Mouse (Mus musculus): ENCODE measurements at regions not wholly inside any gene's neighbourhood (a gene's known extent, or its start where the extent isn't known, plus 50 kb on each side); places are given as distances from the start of the nearest gene placed in this dataset.
"Not testable (repeated sequence)": the region's sequence is repeated elsewhere in the genome, so short reads cannot be mapped to it uniquely, and the experiment has no call there.

DNA sequence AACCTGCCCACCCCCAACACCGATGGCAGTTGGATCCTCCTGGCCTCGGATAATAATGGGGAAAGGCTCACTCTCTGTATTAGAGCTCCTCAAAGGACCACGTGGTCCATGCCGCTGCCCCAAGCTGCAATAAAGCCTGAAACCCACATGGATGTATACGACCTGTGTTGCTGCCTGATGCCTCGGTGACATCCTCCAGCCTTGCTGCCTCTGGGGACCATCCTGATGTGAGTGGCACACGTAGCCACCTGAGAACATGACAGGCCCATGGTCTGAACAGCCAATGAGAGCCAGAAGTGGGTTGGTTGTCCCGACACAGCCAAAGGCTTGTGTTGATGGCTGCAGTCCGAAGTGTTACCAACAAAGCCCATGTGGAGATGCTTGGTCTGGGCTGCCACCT lies 283.4 kb upstream of the Cdh4 start:
- WGBS = 92% methylated on average over 9 of the region's 9 CpGs
- Histone ChIP-seq H3K27ac (ENCODE audit: insufficient read depth, low read length) (no peak overlapping the region), H3K4me3 (replicated peaks; ENCODE audit: insufficient read depth, low read depth, low read length) (no peak overlapping the region), H3K27me3 (ENCODE audit: control insufficient read depth, insufficient read depth, low read length) (no peaks in the 10 kb centered on the region), H3K4me1 (ENCODE audit: control insufficient read depth, insufficient read depth, low read length) (no peaks in the 10 kb centered on the region)
- no peak for DNase-seq
- TF ChIP-seq CTCF (IDR thresholded peaks at IDR 0.05; ENCODE audit: borderline replicate concordance, insufficient read depth, low read depth, low read length) (no peak), POLR2A (IDR thresholded peaks at IDR 0.05; ENCODE audit: borderline replicate concordance, insufficient read depth, low read length) (no peak)

DNA sequence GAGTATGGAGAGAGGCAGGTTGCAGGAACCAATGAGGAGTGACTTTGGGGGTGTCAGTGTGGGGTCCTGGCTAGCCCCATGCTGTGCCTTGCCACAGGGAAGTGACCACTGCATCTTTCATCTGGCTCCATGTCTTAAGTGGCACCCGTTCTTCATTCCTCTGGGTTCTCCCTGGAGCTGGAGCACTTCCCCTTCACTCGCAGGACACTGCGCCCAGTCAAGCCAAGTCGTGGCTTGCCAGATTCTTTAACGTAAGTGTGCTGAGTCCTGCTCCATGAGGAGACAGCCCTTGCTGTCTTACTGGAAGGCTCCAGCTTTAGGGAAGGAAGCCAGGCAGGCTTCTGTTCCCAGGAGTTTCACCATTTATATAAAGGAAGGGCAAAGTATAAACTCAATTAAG lies 279.1 kb upstream of the Cdh4 start:
- H3K4me1 ChIP-seq (ENCODE audit: control insufficient read depth, insufficient read depth, low read length) = no peaks in the 10 kb centered on the region
- H3K27me3 ChIP-seq (ENCODE audit: control insufficient read depth, insufficient read depth, low read length) = no peaks in the 10 kb centered on the region
- H3K4me3 ChIP-seq (replicated peaks; ENCODE audit: insufficient read depth, low read depth, low read length) = no peak overlapping the region
- DNase-seq = no peak
- 53% methylated on average over 5 of the region's 5 CpGs for WGBS
- no peak overlapping the region for H3K27ac ChIP-seq (ENCODE audit: insufficient read depth, low read length)
- no peak for TF ChIP-seq POLR2A (IDR thresholded peaks at IDR 0.05; ENCODE audit: borderline replicate concordance, insufficient read depth, low read length)
- no peak for TF ChIP-seq CTCF (IDR thresholded peaks at IDR 0.05; ENCODE audit: borderline replicate concordance, insufficient read depth, low read depth, low read length)

GRCm38 (mm10) chr2:179170157-179170556 lies 272.1 kb upstream of the Cdh4 start:
- no peak overlapping the region for H3K4me3 ChIP-seq (replicated peaks; ENCODE audit: insufficient read depth, low read depth, low read length)
- WGBS = 88% methylated on average over 6 of the region's 6 CpGs
- H3K4me1 ChIP-seq (ENCODE audit: control insufficient read depth, insufficient read depth, low read length) = no peaks in the 10 kb centered on the region
- no peaks in the 10 kb centered on the region; the same call in 1 of the 2 replicates for H3K27me3 ChIP-seq (ENCODE audit: control insufficient read depth, insufficient read depth, low read length)
- no peak for TF ChIP-seq CTCF (IDR thresholded peaks at IDR 0.05; ENCODE audit: borderline replicate concordance, insufficient read depth, low read depth, low read length)
- TF ChIP-seq POLR2A (IDR thresholded peaks at IDR 0.05; ENCODE audit: borderline replicate concordance, insufficient read depth, low read length) = no peak
- no peak for DNase-seq
- H3K27ac ChIP-seq (ENCODE audit: insufficient read depth, low read length) = no peak overlapping the region

DNA sequence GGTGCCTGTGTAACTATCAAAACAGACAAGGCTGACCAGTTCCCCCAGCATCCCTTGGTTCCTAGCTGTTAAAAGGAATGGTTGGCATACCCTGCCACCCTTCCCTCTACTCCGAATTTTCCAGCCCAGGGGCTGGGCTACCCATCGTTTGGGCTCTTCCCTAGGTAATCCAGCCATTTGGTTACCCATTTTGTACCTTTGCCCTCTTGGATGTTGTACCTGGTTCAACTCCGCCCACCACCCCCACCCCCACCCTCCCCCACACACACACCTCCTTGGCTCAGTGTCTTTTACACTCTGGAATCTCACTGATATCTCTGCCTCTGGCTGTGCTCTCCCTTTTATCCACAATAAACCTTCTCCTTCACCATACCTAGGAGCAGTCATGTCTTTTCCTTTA lies 271.6 kb upstream of the Cdh4 start:
- Histone ChIP-seq H3K27ac (ENCODE audit: insufficient read depth, low read length) (no peak overlapping the region), H3K27me3 (ENCODE audit: control insufficient read depth, insufficient read depth, low read length) (no peaks in the 10 kb centered on the region; the same call in 1 of the 2 replicates), H3K4me1 (ENCODE audit: control insufficient read depth, insufficient read depth, low read length) (no peaks in the 10 kb centered on the region), H3K4me3 (replicated peaks; ENCODE audit: insufficient read depth, low read depth, low read length) (no peak overlapping the region)
- no peak for DNase-seq
- 70% methylated on average over 3 of the region's 3 CpGs for WGBS
- no peak for TF ChIP-seq CTCF (IDR thresholded peaks at IDR 0.05; ENCODE audit: borderline replicate concordance, insufficient read depth, low read depth, low read length)
- TF ChIP-seq POLR2A (IDR thresholded peaks at IDR 0.05; ENCODE audit: borderline replicate concordance, insufficient read depth, low read length) = no peak

DNA sequence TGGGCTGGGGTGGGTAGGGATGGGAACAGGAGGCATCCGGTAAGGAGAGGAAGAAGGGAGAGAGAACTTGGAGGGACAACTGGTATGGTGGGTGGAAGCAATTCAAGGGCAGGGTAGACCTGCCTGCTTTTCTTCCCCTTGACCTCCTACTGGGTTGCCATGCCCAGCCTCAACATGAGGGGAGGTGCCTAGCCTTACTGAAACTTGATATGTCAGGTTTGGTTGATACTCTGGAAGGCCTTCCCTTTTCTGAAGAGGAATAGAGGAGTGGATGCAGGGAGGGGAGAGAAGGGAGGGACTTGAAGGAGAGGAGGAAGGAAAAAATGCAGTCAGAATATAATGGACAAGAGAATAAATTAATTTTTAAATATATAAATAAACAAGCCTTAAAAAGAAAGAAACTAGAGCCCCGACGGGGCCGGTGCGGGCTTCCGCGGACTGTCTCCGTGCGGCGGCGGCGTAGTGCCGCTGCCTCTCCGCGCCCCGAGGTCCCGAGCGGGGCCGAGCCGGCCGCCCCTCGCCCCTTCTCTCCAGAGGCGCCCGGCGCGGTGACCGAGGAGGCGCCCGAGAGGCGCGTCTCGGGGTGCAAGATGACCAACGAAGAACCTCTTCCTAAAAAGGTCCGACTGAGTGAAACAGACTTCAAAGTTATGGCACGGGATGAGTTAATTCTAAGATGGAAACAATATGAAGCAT lies 265.2 kb upstream of the Cdh4 start:
- 7% methylated on average over 35 of the region's 35 CpGs for WGBS
- H3K4me1 ChIP-seq (ENCODE audit: control insufficient read depth, insufficient read depth, low read length); H3K27me3 ChIP-seq (ENCODE audit: control insufficient read depth, insufficient read depth, low read length); H3K27ac ChIP-seq (ENCODE audit: insufficient read depth, low read length); H3K4me3 ChIP-seq (replicated peaks; ENCODE audit: insufficient read depth, low read depth, low read length); DNase-seq: not testable (repeated sequence)

DNA sequence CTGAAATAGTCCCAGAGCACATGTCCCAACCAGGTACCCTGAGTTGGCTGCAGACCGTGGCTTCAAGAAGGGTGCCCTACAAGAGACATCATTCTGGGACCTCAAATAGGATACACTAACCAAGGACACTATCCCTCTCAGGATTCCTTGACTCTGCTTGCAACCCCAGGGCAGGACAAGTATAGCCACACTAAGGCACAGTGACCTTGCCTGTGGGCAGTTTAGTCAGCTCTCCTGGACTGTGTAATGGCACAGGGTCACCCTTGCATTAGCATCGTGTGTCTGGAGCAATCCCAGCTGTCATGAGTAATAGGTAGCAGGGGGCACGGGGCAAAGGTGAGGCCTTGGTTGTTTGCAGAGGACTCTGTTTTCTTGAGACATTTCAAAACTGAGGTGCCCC lies 260.9 kb upstream of the Cdh4 start:
- no peaks in the 10 kb centered on the region for H3K4me1 ChIP-seq (ENCODE audit: control insufficient read depth, insufficient read depth, low read length)
- H3K27ac ChIP-seq (ENCODE audit: insufficient read depth, low read length) = no peak overlapping the region
- TF ChIP-seq POLR2A (IDR thresholded peaks at IDR 0.05; ENCODE audit: borderline replicate concordance, insufficient read depth, low read length) = no peak
- TF ChIP-seq CTCF (IDR thresholded peaks at IDR 0.05; ENCODE audit: borderline replicate concordance, insufficient read depth, low read depth, low read length) = no peak
- H3K4me3 ChIP-seq (replicated peaks; ENCODE audit: insufficient read depth, low read depth, low read length) = no peak overlapping the region
- DNase-seq = no peak
- WGBS = 47% methylated on average over 3 of the region's 3 CpGs
- no peaks in the 10 kb centered on the region for H3K27me3 ChIP-seq (ENCODE audit: control insufficient read depth, insufficient read depth, low read length)

DNA sequence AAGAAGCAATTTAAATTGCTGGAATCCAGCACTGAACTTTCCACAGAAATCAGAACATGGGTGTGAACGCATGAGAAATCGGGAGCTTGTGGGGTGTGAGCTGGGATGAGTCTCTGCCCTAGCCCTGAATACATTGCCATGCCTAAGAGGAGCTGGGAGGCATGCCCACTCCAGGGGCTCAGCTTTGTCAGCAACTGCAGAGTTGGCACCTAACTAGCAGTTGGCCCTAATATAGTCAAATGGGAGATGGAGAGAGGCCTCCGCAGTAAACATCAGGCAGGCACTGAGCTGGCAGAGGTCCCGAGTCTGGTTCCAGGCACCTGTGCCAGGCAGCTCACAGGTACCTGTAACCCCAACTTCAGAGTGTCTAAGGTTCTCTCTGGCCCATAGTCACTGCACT lies 260.1 kb upstream of the Cdh4 start:
- no peak for DNase-seq
- Histone ChIP-seq H3K27me3 (ENCODE audit: control insufficient read depth, insufficient read depth, low read length) (no peaks in the 10 kb centered on the region), H3K4me1 (ENCODE audit: control insufficient read depth, insufficient read depth, low read length) (no peaks in the 10 kb centered on the region), H3K27ac (ENCODE audit: insufficient read depth, low read length) (no peak overlapping the region), H3K4me3 (replicated peaks; ENCODE audit: insufficient read depth, low read depth, low read length) (no peak overlapping the region)
- WGBS = 13% methylated on average over 4 of the region's 4 CpGs
- TF ChIP-seq CTCF (IDR thresholded peaks at IDR 0.05; ENCODE audit: borderline replicate concordance, insufficient read depth, low read depth, low read length) (no peak), POLR2A (IDR thresholded peaks at IDR 0.05; ENCODE audit: borderline replicate concordance, insufficient read depth, low read length) (no peak)

DNA sequence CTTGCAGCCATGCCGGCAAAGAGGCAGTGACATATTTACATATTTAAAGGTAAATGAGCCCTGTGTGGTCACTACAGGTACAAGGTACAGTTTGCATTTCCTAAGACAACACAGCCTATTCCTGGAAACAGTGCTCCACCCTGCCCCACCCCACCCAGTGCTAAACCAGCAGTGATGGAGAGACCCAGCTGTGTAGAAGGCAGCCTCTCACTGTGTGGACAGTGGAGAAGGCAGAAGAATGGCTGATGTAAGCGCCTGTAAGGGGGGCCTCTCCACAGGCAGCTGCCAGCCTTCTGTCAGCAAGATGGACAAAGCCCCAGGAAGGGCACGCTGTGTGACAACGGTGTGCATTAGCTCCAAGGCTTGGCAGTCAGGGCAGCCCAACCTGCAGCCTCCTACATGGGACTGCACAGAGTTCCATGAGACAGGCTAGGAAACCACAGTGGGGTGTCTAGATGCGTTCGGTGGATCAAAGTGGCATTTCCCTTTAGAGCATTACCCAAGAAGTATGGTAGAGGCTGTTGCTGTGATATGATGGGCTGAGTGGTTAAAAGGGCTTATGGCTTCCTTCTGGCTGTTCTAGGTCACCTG lies 249.2 kb upstream of the Cdh4 start:
- 26% methylated on average over 6 of the region's 6 CpGs for WGBS
- TF ChIP-seq POLR2A (IDR thresholded peaks at IDR 0.05; ENCODE audit: borderline replicate concordance, insufficient read depth, low read length) = no peak
- TF ChIP-seq CTCF (IDR thresholded peaks at IDR 0.05; ENCODE audit: borderline replicate concordance, insufficient read depth, low read depth, low read length) = no peak
- Histone ChIP-seq H3K27ac (ENCODE audit: insufficient read depth, low read length) (no peak overlapping the region), H3K4me1 (ENCODE audit: control insufficient read depth, insufficient read depth, low read length) (0 out of 2 replicates have a peak, but pooled peaks cover 2% of the 10 kb centered on the region), H3K4me3 (replicated peaks; ENCODE audit: insufficient read depth, low read depth, low read length) (no peak overlapping the region), H3K27me3 (ENCODE audit: control insufficient read depth, insufficient read depth, low read length) (no peaks in the 10 kb centered on the region)
- DNase-seq = no peak
